ENCODE assay signal across 27 mouse cellular contexts in genomic region chr11:50188682-50189081, GRCm38 (mm10). TPM values are rescaled to one million over a fixed set of nuclear protein-coding genes. Genes with fewer than 3 reads are reported as not detected.
DNase-seq lines count a peak whose midpoint lies in the region; ATAC-seq and TF ChIP-seq lines count a peak whose summit lies in the region.
"Had no signal": no experiment of that assay in that cellular context is flagged by ENCODE, and none has a peak within 500 bp of the region (broad histone marks: within the 10 kb centered on the region; RNA-seq: fewer than 3 reads in every experiment).

No protein-coding gene starts in this region.

- no peaks in the 10 kb centered on the region for H3K36me3 ChIP-seq in kidney, adult 2 months (ENCODE audit: control insufficient read depth, insufficient read depth, low read length)
- H3K36me3 ChIP-seq in liver, embryonic 14.5 days (replicated peaks; ENCODE audit: control insufficient read depth, insufficient read depth, low read depth), result no peaks in the 10 kb centered on the region
- peaks cover 7% of the 10 kb centered on the region for H3K36me3 ChIP-seq in hindbrain, embryonic 16.5 days (ENCODE audit: control insufficient read depth, insufficient read depth, low read length)

- no peak for TF ChIP-seq POLR2A in kidney, adult 2 months (IDR thresholded peaks at IDR 0.05; ENCODE audit: low read depth, low read length)

- H3K9me3 ChIP-seq in liver, embryonic 14.5 days (ENCODE audit: control insufficient read depth, low read length), result no peaks in the 10 kb centered on the region
- no peaks in the 10 kb centered on the region for H3K9me3 ChIP-seq in hindbrain, embryonic 16.5 days (ENCODE audit: control insufficient read depth, low read length)
- H3K9me3 ChIP-seq: hindbrain, embryonic 10.5 days; hindbrain, embryonic 15.5 days; kidney, embryonic 15.5 days; limb, embryonic 13.5 days; midbrain, embryonic 13.5 days; neural tube, embryonic 13.5 days had no signal

- peak; percentile 48 for DNase-seq in adrenal gland, postnatal 10 days
- DNase-seq in adrenal gland, adult 8-10 months, result no peak
- DNase-seq in kidney, adult 2 months, result peak; percentile 39
- DNase-seq in kidney, postnatal 10 days, result no peak
- peak; percentile 68 for DNase-seq in adrenal gland, postnatal 14 days
- DNase-seq in liver, embryonic 14.5 days (ENCODE audit: low read depth in 3 of 3, low spot score in 3 of 3), result no peak
- no peak for DNase-seq in retina, embryonic 14.5 days (ENCODE audit: low spot score)
- DNase-seq: cerebellum, adult 18-20 months; cerebellum, postnatal 10 days; gastrocnemius, postnatal 36 days; heart, postnatal 14 days; kidney, postnatal 4 days; lung, adult 2 months; lung, postnatal 10 days; thymus, adult 18-20 months; thymus, postnatal 25 days had no signal

- H3K9ac ChIP-seq in liver, embryonic 14.5 days (replicated peaks), result no peak overlapping the region; the same call in 1 of the 2 replicates
- no peak overlapping the region for H3K9ac ChIP-seq in hindbrain, embryonic 16.5 days (ENCODE audit: low read depth, low read length)
- H3K9ac ChIP-seq: hindbrain, embryonic 15.5 days; kidney, embryonic 15.5 days; limb, embryonic 13.5 days; midbrain, embryonic 13.5 days; neural tube, embryonic 13.5 days had no signal

- peaks cover 17% of the 10 kb centered on the region for H3K4me1 ChIP-seq in kidney, adult 2 months (ENCODE audit: control insufficient read depth, insufficient read depth, low read length)
- peaks cover 0 to 6% of the 10 kb centered on the region in 2 experiments; a peak in 2 of 4 replicates for H3K4me1 ChIP-seq in liver, embryonic 14.5 days (replicated peaks; ENCODE audit: control insufficient read depth in 2 of 2, insufficient read depth in 2 of 2, low read length in 1 of 2)
- no peaks in the 10 kb centered on the region for H3K4me1 ChIP-seq in hindbrain, embryonic 16.5 days (ENCODE audit: control insufficient read depth, insufficient read depth, low read depth, low read length)
- H3K4me1 ChIP-seq: hindbrain, embryonic 10.5 days; hindbrain, embryonic 15.5 days; kidney, embryonic 15.5 days; limb, embryonic 13.5 days; midbrain, embryonic 13.5 days; neural tube, embryonic 13.5 days had no signal

- no peaks in the 10 kb centered on the region for H3K27me3 ChIP-seq in kidney, adult 2 months (replicated peaks; ENCODE audit: control insufficient read depth, insufficient read depth, low read length)
- H3K27me3 ChIP-seq in liver, embryonic 14.5 days (ENCODE audit: control insufficient read depth, insufficient read depth, low read length), result no peaks in the 10 kb centered on the region
- H3K27me3 ChIP-seq in hindbrain, embryonic 16.5 days (replicated peaks; ENCODE audit: control insufficient read depth, insufficient read depth, low read length), result no peaks in the 10 kb centered on the region
- H3K27me3 ChIP-seq: hindbrain, embryonic 15.5 days; kidney, embryonic 15.5 days; limb, embryonic 13.5 days; midbrain, embryonic 13.5 days; neural tube, embryonic 13.5 days; Patski had no signal

- 44% methylated on average over 7 of the region's 7 CpGs for WGBS in kidney, adult 2 months
- WGBS in liver, embryonic 14.5 days (ENCODE audit: insufficient replicate concordance), result 56% methylated on average over 7 of the region's 7 CpGs
- 84% methylated on average over 7 of the region's 7 CpGs for WGBS in hindbrain, embryonic 16.5 days

- TF ChIP-seq CTCF in kidney, adult 2 months (conservative IDR thresholded peaks at IDR 0.05; ENCODE audit: insufficient read depth, insufficient read length, low read depth, low read length), result no peak
- no peak for TF ChIP-seq CTCF in liver, embryonic 14.5 days (IDR thresholded peaks at IDR 0.05; ENCODE audit: low read depth)

- ATAC-seq in liver, embryonic 14.5 days (ENCODE audit: insufficient read depth), result peak; percentile 29; the same call in 1 of the 2 replicates
- ATAC-seq in hindbrain, embryonic 16.5 days, result no peak
- ATAC-seq: forebrain, embryonic 16.5 days; midbrain, embryonic 13.5 days; Patski had no signal

- H3K4me3 ChIP-seq in kidney, adult 2 months (ENCODE audit: insufficient read depth, low read depth, low read length), result peak overlapping the region; percentile 3; the same call in 1 of the 2 replicates
- H3K4me3 ChIP-seq in liver, embryonic 14.5 days (ENCODE audit: insufficient read depth in 1 of 2, low read depth in 2 of 2, low read length in 2 of 2), result no peak overlapping the region
- no peak overlapping the region for H3K4me3 ChIP-seq in hindbrain, embryonic 16.5 days (ENCODE audit: low read length)
- H3K4me3 ChIP-seq: erythroblast, embryonic 14.5 days; hindbrain, embryonic 10.5 days; hindbrain, embryonic 15.5 days; kidney, embryonic 15.5 days; limb, embryonic 13.5 days; midbrain, embryonic 13.5 days; neural tube, embryonic 13.5 days had no signal

- no peak for TF ChIP-seq EP300 in liver, embryonic 14.5 days (IDR thresholded peaks at IDR 0.05; ENCODE audit: low read depth)

- H3K27ac ChIP-seq in kidney, adult 2 months (ENCODE audit: insufficient read depth, low read depth, low read length), result 0 out of 2 replicates have a peak overlapping the region, but pooled peaks have one; percentile 12
- H3K27ac ChIP-seq in liver, embryonic 14.5 days, result no peak overlapping the region
- no peak overlapping the region for H3K27ac ChIP-seq in hindbrain, embryonic 16.5 days (ENCODE audit: low read depth, low read length)
- H3K27ac ChIP-seq: hindbrain, embryonic 10.5 days; hindbrain, embryonic 15.5 days; kidney, embryonic 15.5 days; limb, embryonic 13.5 days; macrophage; midbrain, embryonic 13.5 days; neural tube, embryonic 13.5 days had no signal

- H3K4me2 ChIP-seq in liver, embryonic 14.5 days (ENCODE audit: low read depth), result no peak overlapping the region
- no peak overlapping the region for H3K4me2 ChIP-seq in hindbrain, embryonic 16.5 days (ENCODE audit: low read length)
- H3K4me2 ChIP-seq: hindbrain, embryonic 15.5 days; kidney, embryonic 15.5 days; limb, embryonic 13.5 days; midbrain, embryonic 13.5 days; neural tube, embryonic 13.5 days had no signal

RNA-seq across cellular contexts. Expression of gene Mrnip, which starts 14.4 kb away (rescaled TPM):
- 10 to 100 TPM; 12.1 to 17.9 TPM for total RNA-seq in adrenal gland, postnatal 10 days (2021)
- 10 to 100 TPM in 3 of 4 experiments, 1 to 10 TPM in 1; 9.1 to 17.0 (median 14.6) TPM for total RNA-seq in adrenal gland, adult 8-10 months (2022)
- 21.0 and 21.1 TPM in 2 replicates for polyA plus RNA-seq in kidney, adult 2 months (2012; rRNA removed)
- total RNA-seq in adrenal gland, postnatal 14 days (2021), result 12.9 and 13.6 TPM in 2 replicates
- polyA plus RNA-seq in liver, embryonic 14.5 days (2012; rRNA removed), result 7.4 and 7.6 TPM in 2 replicates
- polyA plus RNA-seq in liver, embryonic 14.5 days (2014; fragmentation: Nextera tagmentation; extraction: Ambion mirVana), result 8.5 and 9.3 TPM in 2 replicates
- polyA plus RNA-seq in hindbrain, embryonic 16.5 days (2015; fragmentation: Nextera tagmentation; extraction: Ambion mirVana), result 33.2 and 39.1 TPM in 2 replicates

RNA-seq across cellular contexts. Expression of gene Sqstm1, which starts 21.9 kb away (rescaled TPM):
- total RNA-seq in adrenal gland, postnatal 10 days (2021), result 100 to 1,000 TPM; 321 to 332 TPM
- 1,000 to 10,000 TPM in 1 of 4 experiments, 100 to 1,000 TPM in 3; 798 to 1,098 (median 876) TPM for total RNA-seq in adrenal gland, adult 8-10 months (2022)
- 337 and 344 TPM in 2 replicates for polyA plus RNA-seq in kidney, adult 2 months (2012; rRNA removed)
- 356 and 366 TPM in 2 replicates for total RNA-seq in adrenal gland, postnatal 14 days (2021)
- 36.8 and 43.7 TPM in 2 replicates for polyA plus RNA-seq in liver, embryonic 14.5 days (2012; rRNA removed)
- polyA plus RNA-seq in liver, embryonic 14.5 days (2014; fragmentation: Nextera tagmentation; extraction: Ambion mirVana), result 103 and 117 TPM in 2 replicates
- 448 and 480 TPM in 2 replicates for polyA plus RNA-seq in hindbrain, embryonic 16.5 days (2015; fragmentation: Nextera tagmentation; extraction: Ambion mirVana)

RNA-seq across cellular contexts. Expression of gene Mgat4b, which starts 22.0 kb away (rescaled TPM):
- total RNA-seq in adrenal gland, postnatal 10 days (2021), result 100 to 1,000 TPM; 118 to 141 TPM
- 100 to 1,000 TPM; 130 to 232 (median 157) TPM for total RNA-seq in adrenal gland, adult 8-10 months (2022)
- polyA plus RNA-seq in kidney, adult 2 months (2012; rRNA removed), result 85.4 and 105 TPM in 2 replicates
- total RNA-seq in adrenal gland, postnatal 14 days (2021), result 103 and 113 TPM in 2 replicates
- polyA plus RNA-seq in liver, embryonic 14.5 days (2012; rRNA removed), result 14.8 and 16.6 TPM in 2 replicates
- 5.7 and 9.5 TPM in 2 replicates for polyA plus RNA-seq in liver, embryonic 14.5 days (2014; fragmentation: Nextera tagmentation; extraction: Ambion mirVana)
- polyA plus RNA-seq in hindbrain, embryonic 16.5 days (2015; fragmentation: Nextera tagmentation; extraction: Ambion mirVana), result 15.6 and 30.9 TPM in 2 replicates

RNA-seq across cellular contexts. Expression of gene Ltc4s, which starts 49.7 kb away (rescaled TPM):
- 10 to 100 TPM; 10.1 to 12.6 TPM for total RNA-seq in adrenal gland, postnatal 10 days (2021)
- 10 to 100 TPM in 3 of 4 experiments, 1 to 10 TPM in 1; 8.3 to 28.7 (median 11.8) TPM for total RNA-seq in adrenal gland, adult 8-10 months (2022)
- polyA plus RNA-seq in kidney, adult 2 months (2012; rRNA removed), result 33.8 and 46.3 TPM in 2 replicates
- total RNA-seq in adrenal gland, postnatal 14 days (2021), result 10.4 and 11.3 TPM in 2 replicates
- polyA plus RNA-seq in liver, embryonic 14.5 days (2012; rRNA removed), result 0.54 and 0.81 TPM in 2 replicates
- 0.61 and 0.83 TPM in 2 replicates for polyA plus RNA-seq in liver, embryonic 14.5 days (2014; fragmentation: Nextera tagmentation; extraction: Ambion mirVana)
- polyA plus RNA-seq in hindbrain, embryonic 16.5 days (2015; fragmentation: Nextera tagmentation; extraction: Ambion mirVana), result 2.2 and 3.4 TPM in 2 replicates
- polyA plus RNA-seq: erythroblast, embryonic 14.5 days; Patski had no signal

RNA-seq across cellular contexts. Expression of gene Tbc1d9b, which starts 57.5 kb away (rescaled TPM):
- total RNA-seq in adrenal gland, postnatal 10 days (2021), result 10 to 100 TPM; 65.2 to 76.3 TPM
- total RNA-seq in adrenal gland, adult 8-10 months (2022), result 100 to 1,000 TPM; 154 to 260 (median 207) TPM
- 52.2 and 60.9 TPM in 2 replicates for polyA plus RNA-seq in kidney, adult 2 months (2012; rRNA removed)
- 75.9 and 86.7 TPM in 2 replicates for total RNA-seq in adrenal gland, postnatal 14 days (2021)
- polyA plus RNA-seq in liver, embryonic 14.5 days (2012; rRNA removed), result 6.8 and 8.4 TPM in 2 replicates
- 9.5 and 11.1 TPM in 2 replicates for polyA plus RNA-seq in liver, embryonic 14.5 days (2014; fragmentation: Nextera tagmentation; extraction: Ambion mirVana)
- 36.0 and 41.9 TPM in 2 replicates for polyA plus RNA-seq in hindbrain, embryonic 16.5 days (2015; fragmentation: Nextera tagmentation; extraction: Ambion mirVana)

Comparison
In these comparisons a context has a peak if more than half of its experiments do, and no peak if none do; other contexts are left out.
1. DNase-seq: peak in adrenal gland, postnatal 10 days (single experiment), kidney, adult 2 months (single experiment) and adrenal gland, postnatal 14 days (single experiment); none in adrenal gland, adult 8-10 months (single experiment), kidney, postnatal 10 days (single experiment), liver, embryonic 14.5 days (0 of 3) and retina, embryonic 14.5 days (single experiment).